Mouse (Mus musculus): Measurements from ENCODE around the gene Clca1. TPM values are rescaled to one million over a fixed set of nuclear protein-coding genes. Genes with fewer than 3 reads are reported as not detected.
"Not testable (repeated sequence)": the region's sequence is repeated elsewhere in the genome, so short reads cannot be mapped to it uniquely, and the experiment has no call there.

Clca1 gene
- 0.73 TPM in 1 of 2 replicates, not detected in the other for polyA plus RNA-seq (2015; fragmentation: Nextera tagmentation; extraction: Ambion mirVana)

DNA sequence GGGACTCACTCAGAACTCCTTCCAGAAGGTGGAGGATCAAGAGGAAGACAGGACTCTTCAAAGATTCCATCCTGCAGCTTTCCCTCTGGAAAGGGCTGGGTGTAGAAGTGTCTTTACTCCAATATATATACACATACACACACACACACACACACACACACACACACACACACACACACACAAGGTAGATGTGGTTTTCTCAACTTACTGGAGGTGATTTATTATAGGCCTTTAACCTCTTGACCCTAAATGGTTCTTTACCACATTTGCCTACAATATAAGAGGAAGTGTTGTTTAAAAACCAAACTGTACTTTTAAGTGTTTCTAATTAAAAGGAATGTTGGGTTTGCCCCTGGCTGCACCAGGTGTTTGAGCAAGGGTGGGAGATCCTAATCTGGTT lies at the start of gene Clca1:
TSS of gene Clca1 (minus strand) at position 101 of the 400 bp plus-strand sequence.
- no peak for ATAC-seq (ENCODE audit: insufficient number of reproducible peaks, insufficient read depth, low FRiP score, low TSS enrichment, low read depth)
- no peaks in the 10 kb centered on the region for H3K36me3 ChIP-seq

GRCm38 (mm10) chr3:145080904-145081303 lies 48.3 kb upstream of the Clca1 start:
- 76% methylated on average over 8 of the region's 8 CpGs for WGBS
- no peaks in the 10 kb centered on the region for H3K27me3 ChIP-seq

More for the DNA sequence above, at the start of gene Clca1:
- no peak within 1 kb of the TSS for H3K4me3 ChIP-seq
- no peak within 1 kb of the TSS for H3K9ac ChIP-seq
- H3K27me3 ChIP-seq: no peaks in the 10 kb centered on the region
- no peak within 1 kb of the TSS for H3K27ac ChIP-seq
- no peaks in the 10 kb centered on the region for H3K9me3 ChIP-seq
- no peaks in the 10 kb centered on the region for H3K4me1 ChIP-seq
- no peak within 1 kb of the TSS for H3K4me2 ChIP-seq

DNA sequence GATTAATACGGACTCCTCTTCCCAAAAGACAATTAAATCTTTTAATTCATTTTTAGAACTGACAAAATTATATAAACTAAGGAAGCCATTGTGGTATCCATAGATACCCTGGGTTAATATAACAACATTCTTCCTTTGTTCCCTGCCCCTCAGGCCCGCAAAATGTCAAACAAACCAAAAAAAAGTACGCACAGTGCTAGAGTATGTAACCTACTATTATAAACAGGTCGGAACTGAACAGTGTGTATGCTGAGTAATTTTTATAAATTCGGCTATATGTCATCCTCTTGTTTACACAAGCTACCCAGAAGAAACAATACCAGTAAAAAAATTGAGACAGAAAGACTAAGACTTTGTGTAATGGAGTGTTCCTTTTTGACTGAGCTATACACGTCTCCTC lies 45.8 kb upstream of the Clca1 start:
- Histone ChIP-seq H3K36me3 (no peaks in the 10 kb centered on the region), H3K4me1 (no peaks in the 10 kb centered on the region), H3K27me3 (no peaks in the 10 kb centered on the region), H3K27ac (no peak overlapping the region), H3K9me3 (no peaks in the 10 kb centered on the region), H3K4me2 (no peak overlapping the region), H3K4me3 (no peak overlapping the region), H3K9ac (no peak overlapping the region)
- 82% methylated on average over 6 of the region's 6 CpGs for WGBS
- ATAC-seq (ENCODE audit: insufficient number of reproducible peaks, insufficient read depth, low FRiP score, low TSS enrichment, low read depth): no peak

More at GRCm38 (mm10) chr3:145080904-145081303, 48.3 kb upstream of the Clca1 start:
- Histone ChIP-seq H3K4me1 (no peaks in the 10 kb centered on the region), H3K9ac (no peak overlapping the region), H3K4me2 (no peak overlapping the region), H3K36me3 (no peaks in the 10 kb centered on the region), H3K27ac (no peak overlapping the region), H3K4me3 (no peak overlapping the region), H3K9me3 (no peaks in the 10 kb centered on the region)
- ATAC-seq (ENCODE audit: insufficient number of reproducible peaks, insufficient read depth, low FRiP score, low TSS enrichment, low read depth): no peak

DNA sequence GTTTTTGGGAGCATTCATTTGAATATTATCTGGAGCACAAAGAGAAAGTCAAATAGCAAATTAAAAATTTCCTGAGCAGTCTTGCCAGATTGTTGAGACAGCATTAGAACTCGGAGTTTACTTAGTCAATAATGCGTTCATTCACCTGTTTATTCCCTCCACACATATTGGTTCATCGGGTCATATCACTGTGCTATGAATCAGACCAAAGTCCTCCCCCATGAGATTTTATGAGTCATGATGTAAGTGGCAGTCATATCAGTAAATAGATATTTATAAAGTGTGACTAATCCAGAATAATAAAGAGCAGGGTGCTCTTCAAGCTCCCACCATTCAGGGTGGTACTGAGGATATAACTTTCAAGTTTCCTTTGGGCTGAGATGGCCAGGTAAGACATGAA lies 39.8 kb upstream of the Clca1 start:
- ATAC-seq (ENCODE audit: insufficient number of reproducible peaks, insufficient read depth, low FRiP score, low TSS enrichment, low read depth): no peak
- H3K36me3 ChIP-seq: no peaks in the 10 kb centered on the region
- H3K27ac ChIP-seq: no peak overlapping the region
- no peak overlapping the region for H3K4me2 ChIP-seq
- no peaks in the 10 kb centered on the region for H3K9me3 ChIP-seq
- no peak overlapping the region for H3K9ac ChIP-seq
- H3K27me3 ChIP-seq: no peaks in the 10 kb centered on the region
- H3K4me1 ChIP-seq: no peaks in the 10 kb centered on the region
- H3K4me3 ChIP-seq: no peak overlapping the region
- 94% methylated on average over 3 of the region's 3 CpGs for WGBS

DNA sequence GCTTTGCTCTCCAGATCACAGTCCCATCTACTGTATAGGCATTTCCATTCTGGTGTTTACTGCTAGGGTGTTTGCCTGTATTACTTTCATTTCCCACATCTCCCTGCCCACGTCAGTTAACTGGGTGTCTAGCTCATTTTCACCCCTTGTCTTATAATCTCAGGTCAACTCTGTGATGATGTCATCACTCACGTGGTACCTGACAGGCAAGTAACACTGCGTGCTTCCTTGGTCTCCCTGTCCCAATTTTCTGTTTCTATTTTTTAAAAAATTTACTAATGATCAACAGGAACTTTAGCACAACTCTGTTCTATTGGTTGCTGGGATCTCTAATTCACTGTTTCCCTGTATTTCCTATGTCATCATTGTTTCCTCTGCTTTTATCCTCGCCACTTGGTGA lies 36.4 kb upstream of the Clca1 start:
- WGBS: 77% methylated on average over 4 of the region's 4 CpGs
- no peaks in the 10 kb centered on the region for H3K27me3 ChIP-seq
- no peaks in the 10 kb centered on the region for H3K36me3 ChIP-seq
- H3K4me1 ChIP-seq: no peaks in the 10 kb centered on the region
- no peaks in the 10 kb centered on the region for H3K9me3 ChIP-seq
- no peak for ATAC-seq (ENCODE audit: insufficient number of reproducible peaks, insufficient read depth, low FRiP score, low TSS enrichment, low read depth)
- no peak overlapping the region for H3K4me3 ChIP-seq
- H3K9ac ChIP-seq: no peak overlapping the region
- no peak overlapping the region for H3K27ac ChIP-seq
- no peak overlapping the region for H3K4me2 ChIP-seq

- WGBS: 86% methylated on average over 3 of the region's 3 CpGs
- not testable (repeated sequence) for H3K4me2 ChIP-seq; H3K36me3 ChIP-seq; H3K9ac ChIP-seq; H3K27me3 ChIP-seq; H3K27ac ChIP-seq; H3K4me1 ChIP-seq; H3K9me3 ChIP-seq; ATAC-seq (ENCODE audit: insufficient number of reproducible peaks, insufficient read depth, low FRiP score, low TSS enrichment, low read depth); H3K4me3 ChIP-seq
Observed at GRCm38 (mm10) chr3:145055138-145055537, 22.6 kb upstream of the Clca1 start.

GRCm38 (mm10) chr3:145049820-145050219 lies 17.2 kb upstream of the Clca1 start:
- Histone ChIP-seq H3K4me1 (no peaks in the 10 kb centered on the region), H3K36me3 (no peaks in the 10 kb centered on the region), H3K9me3 (no peaks in the 10 kb centered on the region), H3K4me3 (no peak overlapping the region), H3K27ac (no peak overlapping the region), H3K27me3 (no peaks in the 10 kb centered on the region), H3K9ac (no peak overlapping the region), H3K4me2 (no peak overlapping the region)
- 77% methylated on average over 3 of the region's 3 CpGs for WGBS
- ATAC-seq (ENCODE audit: insufficient number of reproducible peaks, insufficient read depth, low FRiP score, low TSS enrichment, low read depth): no peak

DNA sequence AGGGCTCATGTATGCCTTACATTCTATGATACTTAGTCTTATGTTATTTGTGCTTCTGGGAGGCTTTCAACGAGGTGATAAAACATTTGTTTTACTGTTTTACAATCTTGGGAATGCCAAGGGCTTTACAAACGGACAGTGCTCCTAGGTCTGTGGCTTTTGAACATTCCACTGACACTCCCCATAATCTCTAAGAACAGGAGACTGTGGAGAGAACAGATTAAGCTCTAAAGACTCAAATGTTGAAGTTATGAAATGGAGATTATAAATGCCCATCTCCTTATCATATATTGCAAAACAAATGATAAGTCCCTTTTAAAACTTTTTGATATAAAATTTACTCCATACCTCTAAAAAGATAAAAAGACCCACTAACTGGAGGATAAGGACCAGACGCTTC lies 6.2 kb upstream of the Clca1 start:
- no peak overlapping the region for H3K4me2 ChIP-seq
- no peak overlapping the region for H3K9ac ChIP-seq
- no peak overlapping the region for H3K27ac ChIP-seq
- H3K9me3 ChIP-seq: no peaks in the 10 kb centered on the region
- no peaks in the 10 kb centered on the region for H3K4me1 ChIP-seq
- H3K36me3 ChIP-seq: no peaks in the 10 kb centered on the region
- 73% methylated on average over 3 of the region's 3 CpGs for WGBS
- H3K4me3 ChIP-seq: no peak overlapping the region
- H3K27me3 ChIP-seq: no peaks in the 10 kb centered on the region
- ATAC-seq (ENCODE audit: insufficient number of reproducible peaks, insufficient read depth, low FRiP score, low TSS enrichment, low read depth): no peak

DNA sequence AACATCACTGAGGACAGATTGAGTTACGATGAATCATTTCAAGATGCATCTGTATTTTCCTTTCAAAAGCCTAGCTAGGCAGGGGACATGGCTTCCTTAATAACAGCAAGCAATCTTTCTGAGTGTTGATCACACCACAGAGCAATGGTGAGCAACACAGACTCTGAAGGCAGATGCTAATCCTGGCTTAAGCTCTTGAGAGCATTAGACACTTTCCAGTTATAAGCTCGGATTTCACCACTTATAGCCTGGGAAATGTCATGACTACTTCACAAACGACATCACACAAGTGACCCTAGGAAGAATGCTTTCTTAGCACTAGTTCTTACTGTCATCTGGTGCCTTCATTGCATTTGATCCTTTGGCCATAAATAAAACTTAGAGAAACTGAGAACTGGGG lies 4.5 kb downstream of the Clca1 start:
- no peaks in the 10 kb centered on the region for H3K36me3 ChIP-seq
- WGBS: 65% methylated on average over 3 of the region's 3 CpGs
- H3K9ac ChIP-seq: no peak overlapping the region
- no peaks in the 10 kb centered on the region for H3K9me3 ChIP-seq
- no peak for ATAC-seq (ENCODE audit: insufficient number of reproducible peaks, insufficient read depth, low FRiP score, low TSS enrichment, low read depth)
- H3K27ac ChIP-seq: no peak overlapping the region
- H3K4me2 ChIP-seq: no peak overlapping the region
- H3K27me3 ChIP-seq: no peaks in the 10 kb centered on the region
- H3K4me1 ChIP-seq: no peaks in the 10 kb centered on the region
- H3K4me3 ChIP-seq: no peak overlapping the region

DNA sequence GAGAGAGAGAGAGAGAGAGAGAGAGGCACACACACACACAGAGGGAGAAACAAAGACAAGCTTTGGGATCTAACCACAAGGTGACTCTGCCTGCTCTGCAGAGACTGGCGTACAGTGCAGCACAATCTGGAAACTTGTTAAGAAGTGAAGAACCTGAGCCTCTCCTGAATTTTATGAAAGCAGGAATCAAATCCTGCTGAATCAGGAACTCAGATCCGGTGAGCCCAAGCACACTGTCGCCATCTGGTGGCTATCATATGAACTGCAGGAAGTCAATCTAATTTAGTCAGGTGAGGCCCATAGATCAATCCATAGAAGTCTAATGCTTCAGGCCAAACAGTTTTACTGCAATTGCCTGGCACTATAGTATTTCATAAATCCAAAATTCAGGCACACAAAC lies 5.8 kb downstream of the Clca1 start:
- H3K4me1 ChIP-seq: no peaks in the 10 kb centered on the region
- no peak overlapping the region for H3K9ac ChIP-seq
- no peaks in the 10 kb centered on the region for H3K9me3 ChIP-seq
- no peak overlapping the region for H3K4me3 ChIP-seq
- ATAC-seq (ENCODE audit: insufficient number of reproducible peaks, insufficient read depth, low FRiP score, low TSS enrichment, low read depth): no peak
- H3K27ac ChIP-seq: no peak overlapping the region
- H3K4me2 ChIP-seq: no peak overlapping the region
- H3K27me3 ChIP-seq: no peaks in the 10 kb centered on the region
- 28% methylated on average over 3 of the region's 3 CpGs for WGBS
- H3K36me3 ChIP-seq: no peaks in the 10 kb centered on the region

GRCm38 (mm10) chr3:145017807-145018206 lies 14.8 kb downstream of the Clca1 start:
- ATAC-seq (ENCODE audit: insufficient number of reproducible peaks, insufficient read depth, low FRiP score, low TSS enrichment, low read depth): no peak
- H3K27me3 ChIP-seq: no peaks in the 10 kb centered on the region
- no peak overlapping the region for H3K4me2 ChIP-seq
- H3K4me1 ChIP-seq: no peaks in the 10 kb centered on the region
- H3K36me3 ChIP-seq: no peaks in the 10 kb centered on the region
- WGBS: 73% methylated on average over 3 of the region's 3 CpGs
- no peak overlapping the region for H3K4me3 ChIP-seq
- H3K9ac ChIP-seq: no peak overlapping the region
- no peak overlapping the region for H3K27ac ChIP-seq
- H3K9me3 ChIP-seq: no peaks in the 10 kb centered on the region

- no peak for ATAC-seq (ENCODE audit: insufficient number of reproducible peaks, insufficient read depth, low FRiP score, low TSS enrichment, low read depth)
- no peak overlapping the region for H3K4me2 ChIP-seq
- no peaks in the 10 kb centered on the region for H3K27me3 ChIP-seq
- H3K9ac ChIP-seq: no peak overlapping the region
- no peaks in the 10 kb centered on the region for H3K36me3 ChIP-seq
- H3K27ac ChIP-seq: no peak overlapping the region
- no peaks in the 10 kb centered on the region for H3K4me1 ChIP-seq
- WGBS: 35% methylated on average over 5 of the region's 5 CpGs
- no peak overlapping the region for H3K4me3 ChIP-seq
- no peaks in the 10 kb centered on the region for H3K9me3 ChIP-seq
Observed at GRCm38 (mm10) chr3:145004422-145004821, 28.2 kb downstream of the Clca1 start.

- H3K4me3 ChIP-seq: no peak overlapping the region
- H3K4me1 ChIP-seq: no peaks in the 10 kb centered on the region
- H3K27ac ChIP-seq: no peak overlapping the region
- H3K9me3 ChIP-seq: no peaks in the 10 kb centered on the region
- WGBS: 63% methylated on average over 1 of the region's 1 CpGs
- H3K9ac ChIP-seq: no peak overlapping the region
- no peak overlapping the region for H3K4me2 ChIP-seq
- no peaks in the 10 kb centered on the region for H3K27me3 ChIP-seq
- no peak for ATAC-seq (ENCODE audit: insufficient number of reproducible peaks, insufficient read depth, low FRiP score, low TSS enrichment, low read depth)
- H3K36me3 ChIP-seq: no peaks in the 10 kb centered on the region
Observed at GRCm38 (mm10) chr3:145000912-145001311, 31.7 kb downstream of the Clca1 start.
